ENCODE assay signal across 22 mouse cellular contexts in the genomic region with DNA sequence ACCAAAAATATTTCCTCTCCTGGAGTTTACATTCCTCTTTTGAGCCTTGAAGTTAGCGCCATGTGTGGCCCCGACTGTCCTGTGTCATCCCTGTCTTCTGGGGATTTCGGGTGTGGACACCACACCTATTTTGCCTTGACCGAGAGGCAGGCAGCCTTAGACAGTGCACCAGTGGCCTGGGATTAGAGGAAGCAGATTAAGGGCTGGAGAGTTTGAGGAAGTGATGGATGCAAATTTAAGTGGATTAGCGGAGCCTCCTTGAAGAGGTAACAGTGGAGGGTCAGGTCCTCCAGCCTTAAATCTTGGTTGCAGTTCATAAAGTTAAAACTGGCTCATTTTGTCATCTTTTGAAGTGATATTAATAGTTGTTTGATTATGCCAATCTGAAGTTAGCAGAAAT. TPM values are rescaled to one million over a fixed set of nuclear protein-coding genes. Genes with fewer than 3 reads are reported as not detected.
DNase-seq lines count a peak whose midpoint lies in the region; ATAC-seq and TF ChIP-seq lines count a peak whose summit lies in the region.
"Had no signal": no experiment of that assay in that cellular context is flagged by ENCODE, and none has a peak within 500 bp of the region (broad histone marks: within the 10 kb centered on the region; RNA-seq: fewer than 3 reads in every experiment).

No protein-coding gene starts in this region.

- H3K27ac ChIP-seq in liver, embryonic 15.5 days (replicated peaks), result no peak overlapping the region
- H3K27ac ChIP-seq in liver, embryonic 11.5 days (ENCODE audit: low read depth, low read length), result no peak overlapping the region
- H3K27ac ChIP-seq in midbrain, postnatal 0 days (ENCODE audit: low read depth, low read length), result no peak overlapping the region
- no peak overlapping the region for H3K27ac ChIP-seq in neural tube, embryonic 15.5 days (replicated peaks)
- H3K27ac ChIP-seq: embryonic facial prominence, embryonic 13.5 days; embryonic facial prominence, embryonic 15.5 days; forebrain, embryonic 10.5 days; forebrain, embryonic 12.5 days had no signal

- H3K9ac ChIP-seq in liver, embryonic 15.5 days, result peak overlapping the region; percentile 10; the same call in 1 of the 2 replicates
- no peak overlapping the region for H3K9ac ChIP-seq in liver, embryonic 11.5 days (ENCODE audit: low read depth, low read length)
- no peak overlapping the region for H3K9ac ChIP-seq in midbrain, postnatal 0 days (replicated peaks; ENCODE audit: low read length, poor library complexity, severe bottlenecking)
- H3K9ac ChIP-seq in neural tube, embryonic 15.5 days (replicated peaks), result no peak overlapping the region
- H3K9ac ChIP-seq: embryonic facial prominence, embryonic 13.5 days; embryonic facial prominence, embryonic 15.5 days; forebrain, embryonic 12.5 days had no signal

- no peaks in the 10 kb centered on the region for H3K36me3 ChIP-seq in liver, embryonic 15.5 days (replicated peaks)
- H3K36me3 ChIP-seq in liver, embryonic 11.5 days (ENCODE audit: control insufficient read depth, insufficient read depth, low read length), result peaks cover 4% of the 10 kb centered on the region
- H3K36me3 ChIP-seq in midbrain, postnatal 0 days (ENCODE audit: insufficient read depth, low read length), result no peaks in the 10 kb centered on the region
- H3K36me3 ChIP-seq in neural tube, embryonic 15.5 days, result 0 out of 2 replicates have a peak, but pooled peaks cover 3% of the 10 kb centered on the region
- H3K36me3 ChIP-seq: embryonic facial prominence, embryonic 15.5 days had no signal

- peaks cover 72% of the 10 kb centered on the region for H3K4me1 ChIP-seq in liver, embryonic 15.5 days (replicated peaks)
- H3K4me1 ChIP-seq in liver, embryonic 11.5 days (replicated peaks; ENCODE audit: control insufficient read depth, insufficient read depth, low read length), result peaks cover 19% of the 10 kb centered on the region
- peaks cover 10% of the 10 kb centered on the region; the same call in 1 of the 2 replicates for H3K4me1 ChIP-seq in midbrain, postnatal 0 days (ENCODE audit: insufficient read depth, low read length)
- peaks cover 57% of the 10 kb centered on the region for H3K4me1 ChIP-seq in neural tube, embryonic 15.5 days

- ATAC-seq in liver, embryonic 15.5 days (ENCODE audit: insufficient read depth), result no peak
- no peak for ATAC-seq in liver, embryonic 11.5 days (replicated peaks; ENCODE audit: low FRiP score)
- ATAC-seq in granulocyte monocyte progenitor cell, adult 5-6 weeks (replicated peaks; ENCODE audit: poor library complexity, severe bottlenecking), result 0 out of 2 replicates have a peak, but pooled peaks have one; percentile 13
- ATAC-seq in monocyte, adult 5-6 weeks (replicated peaks; ENCODE audit: insufficient number of reproducible peaks, low FRiP score, low TSS enrichment, poor library complexity, severe bottlenecking), result peak; percentile 60
- ATAC-seq in midbrain, postnatal 0 days (ENCODE audit: low FRiP score), result no peak
- ATAC-seq in neural tube, embryonic 15.5 days (ENCODE audit: low FRiP score), result no peak
- ATAC-seq: forebrain, embryonic 14.5 days had no signal

- 69% methylated on average over 5 of the region's 5 CpGs for WGBS in liver, embryonic 15.5 days (ENCODE audit: insufficient replicate concordance)
- 70% methylated on average over 5 of the region's 5 CpGs for WGBS in liver, embryonic 11.5 days
- WGBS in midbrain, postnatal 0 days, result 77% methylated on average over 5 of the region's 5 CpGs
- WGBS in neural tube, embryonic 15.5 days, result 89% methylated on average over 5 of the region's 5 CpGs

- no peak overlapping the region for H3K4me3 ChIP-seq in liver, embryonic 15.5 days (replicated peaks)
- H3K4me3 ChIP-seq in liver, embryonic 11.5 days (ENCODE audit: low read depth, low read length), result no peak overlapping the region
- H3K4me3 ChIP-seq in midbrain, postnatal 0 days (ENCODE audit: low read depth, low read length), result no peak overlapping the region
- H3K4me3 ChIP-seq in neural tube, embryonic 15.5 days (replicated peaks), result no peak overlapping the region
- H3K4me3 ChIP-seq: embryonic facial prominence, embryonic 13.5 days; embryonic facial prominence, embryonic 15.5 days; erythroblast, embryonic 14.5 days; forebrain, embryonic 10.5 days; forebrain, embryonic 12.5 days had no signal

- no peak for TF ChIP-seq CTCF in midbrain, postnatal 0 days (IDR thresholded peaks at IDR 0.05)

- DNase-seq in liver, embryonic 11.5 days (ENCODE audit: low spot score), result no peak
- DNase-seq in midbrain, postnatal 0 days (ENCODE audit: low spot score), result no peak
- DNase-seq: adrenal gland, adult 2 months; adrenal gland, postnatal 10 days; adrenal gland, postnatal 25 days; cerebellum, adult 11 months; cerebellum, adult 18-20 months; cerebellum, adult 8-10 months; cerebellum, adult 9-11 months; cerebellum, postnatal 14 days; cerebellum, postnatal 36 days; embryo, embryonic 11 days had no signal

- no peaks in the 10 kb centered on the region for H3K27me3 ChIP-seq in liver, embryonic 15.5 days
- H3K27me3 ChIP-seq in liver, embryonic 11.5 days (replicated peaks; ENCODE audit: control insufficient read depth, insufficient read depth, low read length), result no peaks in the 10 kb centered on the region
- H3K27me3 ChIP-seq in midbrain, postnatal 0 days (ENCODE audit: insufficient read depth, low read length), result no peaks in the 10 kb centered on the region
- no peaks in the 10 kb centered on the region for H3K27me3 ChIP-seq in neural tube, embryonic 15.5 days (replicated peaks)
- H3K27me3 ChIP-seq: embryonic facial prominence, embryonic 13.5 days; embryonic facial prominence, embryonic 15.5 days; forebrain, embryonic 12.5 days had no signal

- H3K9me3 ChIP-seq in liver, embryonic 15.5 days (replicated peaks), result no peaks in the 10 kb centered on the region
- H3K9me3 ChIP-seq in liver, embryonic 11.5 days (ENCODE audit: control insufficient read depth, low read length), result no peaks in the 10 kb centered on the region
- H3K9me3 ChIP-seq in midbrain, postnatal 0 days (ENCODE audit: low read length), result no peaks in the 10 kb centered on the region
- no peaks in the 10 kb centered on the region for H3K9me3 ChIP-seq in neural tube, embryonic 15.5 days (replicated peaks)
- H3K9me3 ChIP-seq: embryonic facial prominence, embryonic 13.5 days; embryonic facial prominence, embryonic 15.5 days; forebrain, embryonic 10.5 days; forebrain, embryonic 12.5 days had no signal

- no peak overlapping the region for H3K4me2 ChIP-seq in liver, embryonic 15.5 days
- no peak overlapping the region for H3K4me2 ChIP-seq in liver, embryonic 11.5 days
- H3K4me2 ChIP-seq in midbrain, postnatal 0 days (ENCODE audit: low read depth, low read length, poor library complexity, severe bottlenecking), result no peak overlapping the region
- no peak overlapping the region for H3K4me2 ChIP-seq in neural tube, embryonic 15.5 days
- H3K4me2 ChIP-seq: embryonic facial prominence, embryonic 13.5 days; embryonic facial prominence, embryonic 15.5 days; forebrain, embryonic 12.5 days had no signal

RNA-seq across cellular contexts. Expression of gene Atxn2, which starts 7.3 kb away (rescaled TPM):
- 20.4 and 23.0 TPM in 2 replicates for polyA plus RNA-seq in liver, embryonic 15.5 days (2015; fragmentation: Nextera tagmentation; extraction: Ambion mirVana)
- polyA plus RNA-seq in liver, embryonic 11.5 days (2014; fragmentation: Nextera tagmentation; extraction: Ambion mirVana), result 49.8 and 63.9 TPM in 2 replicates
- 73.0 and 98.5 TPM in 2 replicates for total RNA-seq in granulocyte monocyte progenitor cell, adult 5-6 weeks (2014; fragmentation: Nextera tagmentation)
- 30.9 and 41.5 TPM in 2 replicates for total RNA-seq in granulocyte monocyte progenitor cell, adult 5-6 weeks (2017)
- 24.4 to 49.0 TPM (median 40.7 TPM) in 3 replicates for total RNA-seq in monocyte, adult 5-6 weeks (2017)
- 102 and 103 TPM in 2 replicates for total RNA-seq in midbrain, postnatal 0 days (2014; rRNA removed)
- polyA plus RNA-seq in midbrain, postnatal 0 days (2015; fragmentation: Nextera tagmentation; extraction: Ambion mirVana), result 82.9 and 103 TPM in 2 replicates
- polyA plus RNA-seq in neural tube, embryonic 15.5 days (2015; fragmentation: Nextera tagmentation; extraction: Ambion mirVana), result 70.2 and 100 TPM in 2 replicates

RNA-seq across cellular contexts. Expression of gene Brap, which starts 58.1 kb away (rescaled TPM):
- 22.1 and 27.5 TPM in 2 replicates for polyA plus RNA-seq in liver, embryonic 15.5 days (2015; fragmentation: Nextera tagmentation; extraction: Ambion mirVana)
- polyA plus RNA-seq in liver, embryonic 11.5 days (2014; fragmentation: Nextera tagmentation; extraction: Ambion mirVana), result 42.8 and 46.0 TPM in 2 replicates
- total RNA-seq in granulocyte monocyte progenitor cell, adult 5-6 weeks (2014; fragmentation: Nextera tagmentation), result 39.4 and 42.1 TPM in 2 replicates
- 50.6 and 56.0 TPM in 2 replicates for total RNA-seq in granulocyte monocyte progenitor cell, adult 5-6 weeks (2017)
- total RNA-seq in monocyte, adult 5-6 weeks (2017), result 109 to 124 TPM (median 113 TPM) in 3 replicates
- 47.3 and 48.2 TPM in 2 replicates for total RNA-seq in midbrain, postnatal 0 days (2014; rRNA removed)
- polyA plus RNA-seq in midbrain, postnatal 0 days (2015; fragmentation: Nextera tagmentation; extraction: Ambion mirVana), result 43.5 and 43.6 TPM in 2 replicates
- 38.9 and 42.1 TPM in 2 replicates for polyA plus RNA-seq in neural tube, embryonic 15.5 days (2015; fragmentation: Nextera tagmentation; extraction: Ambion mirVana)

RNA-seq across cellular contexts. Expression of gene Acad10, which starts 58.1 kb away (rescaled TPM):
- 3.2 and 4.0 TPM in 2 replicates for polyA plus RNA-seq in liver, embryonic 15.5 days (2015; fragmentation: Nextera tagmentation; extraction: Ambion mirVana)
- polyA plus RNA-seq in liver, embryonic 11.5 days (2014; fragmentation: Nextera tagmentation; extraction: Ambion mirVana), result 2.7 and 3.6 TPM in 2 replicates
- total RNA-seq in granulocyte monocyte progenitor cell, adult 5-6 weeks (2014; fragmentation: Nextera tagmentation), result 1.7 and 2.7 TPM in 2 replicates
- total RNA-seq in granulocyte monocyte progenitor cell, adult 5-6 weeks (2017), result 2.1 and 4.5 TPM in 2 replicates
- total RNA-seq in monocyte, adult 5-6 weeks (2017), result 1.7 to 3.4 TPM (median 2.6 TPM) in 3 replicates
- 1.7 TPM in 2 replicates for total RNA-seq in midbrain, postnatal 0 days (2014; rRNA removed)
- polyA plus RNA-seq in midbrain, postnatal 0 days (2015; fragmentation: Nextera tagmentation; extraction: Ambion mirVana), result 1.3 and 1.4 TPM in 2 replicates
- polyA plus RNA-seq in neural tube, embryonic 15.5 days (2015; fragmentation: Nextera tagmentation; extraction: Ambion mirVana), result 0.91 and 1.8 TPM in 2 replicates

Comparison
In these comparisons a context has a peak if more than half of its experiments do, and no peak if none do; other contexts are left out.
1. ATAC-seq: peak in granulocyte monocyte progenitor cell, adult 5-6 weeks (single experiment) and monocyte, adult 5-6 weeks (single experiment); none in liver, embryonic 15.5 days (single experiment), liver, embryonic 11.5 days (single experiment), midbrain, postnatal 0 days (single experiment) and neural tube, embryonic 15.5 days (single experiment).